Mouse (Mus musculus) heart, embryonic 15.5 days (tissue): Measurements from ENCODE around the gene Vrk3. TPM values are rescaled to one million over a fixed set of nuclear protein-coding genes. Genes with fewer than 3 reads are reported as not detected.

Experiments used
- ATAC-seq: fragments of 200-750 bp; cut with Nextera tagmentation; replicated peaks from 2 replicates; pipeline ENCODE4 v1.8.0; 2017; ENCODE audit warnings: low read depth, moderate TSS enrichment; ENCODE audit not compliant: insufficient number of reproducible peaks, insufficient read depth, low FRiP score
- H3K27ac ChIP-seq: fragments of 300-500 bp; sonication (generic); 2 replicates; pipeline ENCODE4 v1.5.1; 2015; ENCODE audit warnings: mild to moderate bottlenecking, inconsistent platforms
- H3K27me3 ChIP-seq: fragments of 300-500 bp; sonication (generic); 2 replicates; pipeline ENCODE4 v1.6.1; 2015; ENCODE audit warnings: inconsistent platforms
- H3K36me3 ChIP-seq: fragments of 300-500 bp; sonication (generic); 2 replicates; pipeline ENCODE4 v1.6.1; 2015; ENCODE audit warnings: mild to moderate bottlenecking, inconsistent platforms
- H3K4me1 ChIP-seq: fragments of 300-500 bp; sonication (generic); replicated peaks from 2 replicates; pipeline ENCODE4 v1.6.1; 2015; ENCODE audit warnings: inconsistent platforms
- H3K4me2 ChIP-seq: fragments of 300-500 bp; sonication (generic); 2 replicates; pipeline ENCODE4 v1.6.1; 2015; ENCODE audit warnings: inconsistent platforms, mild to moderate bottlenecking, moderate library complexity
- H3K4me3 ChIP-seq: fragments of 300-500 bp; sonication (generic); 2 replicates; pipeline ENCODE4 v1.5.1; 2015; ENCODE audit warnings: mild to moderate bottlenecking, inconsistent platforms
- H3K9ac ChIP-seq: fragments of 300-500 bp; sonication (generic); 2 replicates; pipeline ENCODE4 v1.6.1; 2015; ENCODE audit warnings: mild to moderate bottlenecking, inconsistent platforms
- H3K9me3 ChIP-seq: fragments of 300-500 bp; sonication (generic); replicated peaks from 2 replicates; pipeline ENCODE4 v1.6.1; 2016; ENCODE audit warnings: inconsistent platforms
- WGBS: fragments of 180-500 bp; shearing (Covaris S2); methylation state at CpG from one replicate; pipeline ENCODE4 v1.1.7; 2015; ENCODE audit warnings: mixed read lengths; 5-methylcytosine and 5-hydroxymethylcytosine counted together
- polyA plus RNA-seq: library from polyadenylated mRNA; unstranded; fragments of >200 nt; fragmentation: Nextera tagmentation; extraction: Ambion mirVana; gene quantifications from 2 replicates; pipeline ENCODE4 v1.2.1, GENCODE M21; 2015

The Vrk3 gene
- polyA plus RNA-seq, 1 experiment from 2014 or later, result 32.7 TPM

DNA sequence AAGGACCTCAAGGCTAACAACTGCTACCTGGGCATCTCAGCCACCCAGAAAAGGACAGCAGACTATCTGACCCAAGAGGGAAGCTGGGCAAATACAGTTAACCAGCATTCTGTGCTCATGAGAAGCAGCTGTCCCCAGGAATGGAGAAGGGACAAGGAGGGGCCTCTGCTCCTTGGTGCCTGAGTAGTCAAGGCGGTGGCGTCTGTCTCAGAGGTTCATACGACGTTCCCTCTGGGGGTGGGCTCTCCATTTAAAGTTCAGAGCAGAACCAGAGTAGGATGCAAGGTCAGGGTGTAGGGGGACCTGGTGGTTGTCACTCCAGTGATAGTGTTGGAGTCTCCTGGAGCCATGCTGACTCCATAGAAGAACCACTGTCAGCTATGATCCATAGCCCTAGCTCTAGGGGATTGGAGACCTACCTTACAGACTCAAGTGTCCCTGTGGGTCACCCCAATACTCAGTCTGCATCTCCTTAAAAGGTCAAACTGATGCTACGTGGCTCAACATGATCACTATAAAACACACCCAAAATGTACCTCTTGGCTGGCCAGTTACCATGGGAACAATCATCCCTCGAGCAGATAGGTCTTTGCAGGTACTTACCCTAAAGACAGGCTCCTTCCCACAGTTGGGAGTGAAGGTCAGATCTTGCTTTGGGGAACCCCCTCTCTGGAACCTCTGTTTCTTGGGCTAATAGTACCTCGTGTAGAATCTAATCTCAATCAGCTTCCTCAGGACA, 62.8 kb downstream of the Vrk3 start:
- Histone ChIP-seq H3K4me1 (peaks cover 8% of the 10 kb centered on the region), H3K9ac (no peak overlapping the region)
- 83% methylated on average over 7 of the region's 7 CpGs for WGBS

GRCm38 (mm10) chr7:44812651-44813325, 64.6 kb downstream of the Vrk3 start:
- H3K36me3 ChIP-seq, result peaks cover 5% of the 10 kb centered on the region; the same call in 1 of the 2 replicates
- WGBS, result 85% methylated on average over 20 of the region's 20 CpGs
- H3K4me1 ChIP-seq, result peaks cover 13% of the 10 kb centered on the region
- H3K27me3 ChIP-seq, result no peaks in the 10 kb centered on the region
- H3K4me2 ChIP-seq, result no peak overlapping the region
- no peak for ATAC-seq
- H3K9me3 ChIP-seq, result no peaks in the 10 kb centered on the region
- H3K9ac ChIP-seq, result no peak overlapping the region
- H3K27ac ChIP-seq, result no peak overlapping the region
- H3K4me3 ChIP-seq, result no peak overlapping the region

More for the DNA sequence above, 62.8 kb downstream of the Vrk3 start:
- Histone ChIP-seq H3K4me2 (no peak overlapping the region), H3K9me3 (no peaks in the 10 kb centered on the region), H3K36me3 (peaks cover 5% of the 10 kb centered on the region; the same call in 1 of the 2 replicates), H3K27ac (no peak overlapping the region), H3K4me3 (no peak overlapping the region), H3K27me3 (no peaks in the 10 kb centered on the region)
- no peak for ATAC-seq

DNA sequence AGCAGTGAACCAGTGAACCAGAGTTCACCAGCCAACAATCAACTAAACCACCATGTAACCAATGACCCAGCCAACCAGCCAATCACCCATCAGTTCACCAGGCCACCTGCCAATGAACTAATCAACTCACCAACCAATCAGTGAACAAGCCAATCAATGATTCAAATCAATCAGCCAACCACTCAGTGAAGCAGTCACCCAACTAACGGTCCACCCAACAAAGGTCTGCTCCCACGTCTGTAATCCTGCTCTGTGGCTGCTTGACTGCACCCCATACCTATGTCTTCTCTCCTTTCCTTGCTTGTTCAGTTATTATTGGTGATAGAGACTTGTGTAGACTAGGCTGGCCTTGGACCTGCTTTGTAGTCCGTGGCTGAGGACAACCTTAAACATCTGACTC, 65.8 kb downstream of the Vrk3 start:
- Histone ChIP-seq H3K9ac (no peak overlapping the region), H3K4me1 (peaks cover 25% of the 10 kb centered on the region), H3K9me3 (no peaks in the 10 kb centered on the region), H3K4me2 (no peak overlapping the region), H3K4me3 (no peak overlapping the region), H3K36me3 (peaks cover 5% of the 10 kb centered on the region; the same call in 1 of the 2 replicates), H3K27ac (no peak overlapping the region), H3K27me3 (no peaks in the 10 kb centered on the region)
- WGBS, result 81% methylated on average over 3 of the region's 3 CpGs
- ATAC-seq, result no peak

GRCm38 (mm10) chr7:44814423-44814822, 66.2 kb downstream of the Vrk3 start:
- no peak for ATAC-seq
- Histone ChIP-seq H3K4me2 (no peak overlapping the region), H3K36me3 (peaks cover 5% of the 10 kb centered on the region; the same call in 1 of the 2 replicates), H3K9me3 (no peaks in the 10 kb centered on the region), H3K4me3 (no peak overlapping the region), H3K27me3 (no peaks in the 10 kb centered on the region), H3K9ac (no peak overlapping the region), H3K4me1 (peaks cover 30% of the 10 kb centered on the region), H3K27ac (no peak overlapping the region)
- WGBS, result 91% methylated on average over 4 of the region's 4 CpGs

- H3K9ac ChIP-seq, result peak overlapping the region; percentile 95
- H3K27ac ChIP-seq, result peak overlapping the region; percentile 98
- H3K36me3 ChIP-seq, result peaks cover 5% of the 10 kb centered on the region; the same call in 1 of the 2 replicates
- peaks cover 36% of the 10 kb centered on the region for H3K4me1 ChIP-seq
- peak overlapping the region; percentile 66 for H3K4me2 ChIP-seq
- peak overlapping the region; percentile 91 for H3K4me3 ChIP-seq
- 25% methylated on average over 13 of the region's 14 CpGs for WGBS
- H3K27me3 ChIP-seq, result no peaks in the 10 kb centered on the region
- ATAC-seq, result no peak
- no peaks in the 10 kb centered on the region for H3K9me3 ChIP-seq
Observed at GRCm38 (mm10) chr7:44814952-44815553, 66.8 kb downstream of the Vrk3 start.

- Histone ChIP-seq H3K4me1 (peaks cover 44% of the 10 kb centered on the region), H3K27ac (peak within 1 kb of the TSS; percentile 98), H3K4me2 (peak within 1 kb of the TSS; percentile 66), H3K9me3 (no peaks in the 10 kb centered on the region), H3K4me3 (peak within 1 kb of the TSS; percentile 91), H3K27me3 (no peaks in the 10 kb centered on the region), H3K36me3 (peaks cover 5% of the 10 kb centered on the region; the same call in 1 of the 2 replicates), H3K9ac (peak within 1 kb of the TSS; percentile 95)
- WGBS, result under 1% methylated on average over 62 of the region's 62 CpGs
- peak; percentile 93 for ATAC-seq
Observed at GRCm38 (mm10) chr7:44815721-44816469, 67.7 kb downstream of the Vrk3 start, which contains the start of the genes Nup62 and Il4i1. Nup62 (plus strand) TSS chr7:44816088. Il4i1 (plus strand) TSS chr7:44816387.

DNA sequence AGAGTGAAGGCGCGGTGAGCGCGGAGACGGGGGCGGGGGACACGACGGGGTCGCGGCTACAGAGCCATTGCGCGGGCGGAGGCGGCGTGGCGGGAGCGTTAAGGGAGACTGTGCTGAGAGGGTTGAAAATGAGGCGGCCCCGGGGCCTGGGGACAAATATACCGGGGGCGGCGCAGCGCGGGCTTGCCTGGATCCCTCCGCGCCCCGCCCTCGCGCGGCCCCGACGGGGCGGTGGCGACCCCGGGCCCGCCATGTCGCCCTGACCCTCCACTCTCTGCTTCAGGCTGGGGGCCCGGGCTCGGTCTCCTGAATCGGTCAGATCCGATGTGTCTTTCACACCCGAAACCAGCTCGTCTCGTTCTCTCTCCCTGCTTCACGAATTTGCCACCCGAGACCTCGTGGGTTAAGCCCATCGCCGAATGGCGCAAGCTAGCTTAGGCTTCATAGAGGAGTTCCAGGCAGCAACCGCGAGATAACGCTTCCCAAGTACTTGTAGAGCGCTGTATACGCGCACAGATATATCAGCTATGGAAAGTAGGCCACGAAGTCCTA, 68.3 kb downstream of the Vrk3 start, which contains the start of gene Atf5:
Atf5 (minus strand) TSS at position 189 of the 552 bp plus-strand sequence.
- Histone ChIP-seq H3K4me3 (peak within 1 kb of the TSS; percentile 91), H3K4me1 (peaks cover 48% of the 10 kb centered on the region), H3K27me3 (no peaks in the 10 kb centered on the region), H3K9me3 (no peaks in the 10 kb centered on the region), H3K27ac (peak within 1 kb of the TSS; percentile 98), H3K4me2 (peak within 1 kb of the TSS; percentile 66), H3K9ac (peak within 1 kb of the TSS; percentile 95), H3K36me3 (peaks cover 4% of the 10 kb centered on the region; the same call in 1 of the 2 replicates)
- under 1% methylated on average over 55 of the region's 57 CpGs for WGBS
- ATAC-seq, result peak; percentile 19

GRCm38 (mm10) chr7:44817441-44817840, 69.2 kb downstream of the Vrk3 start:
- 14% methylated on average over 3 of the region's 3 CpGs for WGBS
- no peak for ATAC-seq
- peak overlapping the region; percentile 66 for H3K4me2 ChIP-seq
- H3K9me3 ChIP-seq, result no peaks in the 10 kb centered on the region
- H3K36me3 ChIP-seq, result no peaks in the 10 kb centered on the region
- peak overlapping the region; percentile 98 for H3K27ac ChIP-seq
- peaks cover 51% of the 10 kb centered on the region for H3K4me1 ChIP-seq
- H3K27me3 ChIP-seq, result no peaks in the 10 kb centered on the region
- peak overlapping the region; percentile 95 for H3K9ac ChIP-seq
- peak overlapping the region; percentile 91 for H3K4me3 ChIP-seq

DNA sequence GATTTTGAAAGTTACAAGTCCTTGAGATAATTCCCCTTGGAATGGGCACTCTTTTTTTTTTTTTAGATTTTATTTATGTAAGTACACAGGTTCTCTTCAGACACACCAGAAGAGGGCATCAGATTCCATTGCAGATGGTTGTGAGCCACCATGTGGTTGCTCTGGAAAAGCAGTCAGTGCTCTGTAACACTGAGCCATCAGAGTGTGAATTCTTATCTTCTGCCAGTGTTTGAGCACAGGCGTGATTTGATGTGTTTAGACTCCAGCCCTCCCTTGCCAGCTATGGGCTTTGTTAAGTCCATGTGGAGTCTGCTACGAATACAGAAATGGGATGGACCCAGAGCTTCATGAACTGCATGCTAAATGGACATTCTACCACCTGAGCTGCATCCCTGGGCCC, 70.0 kb downstream of the Vrk3 start:
- Histone ChIP-seq H3K27ac (peak overlapping the region; percentile 98), H3K9ac (peak overlapping the region; percentile 95; the same call in 1 of the 2 replicates), H3K9me3 (no peaks in the 10 kb centered on the region), H3K4me3 (peak overlapping the region; percentile 91), H3K27me3 (no peaks in the 10 kb centered on the region), H3K4me2 (peak overlapping the region; percentile 66), H3K4me1 (peaks cover 56% of the 10 kb centered on the region), H3K36me3 (no peaks in the 10 kb centered on the region)
- 6% methylated on average over 2 of the region's 2 CpGs for WGBS
- ATAC-seq, result no peak

DNA sequence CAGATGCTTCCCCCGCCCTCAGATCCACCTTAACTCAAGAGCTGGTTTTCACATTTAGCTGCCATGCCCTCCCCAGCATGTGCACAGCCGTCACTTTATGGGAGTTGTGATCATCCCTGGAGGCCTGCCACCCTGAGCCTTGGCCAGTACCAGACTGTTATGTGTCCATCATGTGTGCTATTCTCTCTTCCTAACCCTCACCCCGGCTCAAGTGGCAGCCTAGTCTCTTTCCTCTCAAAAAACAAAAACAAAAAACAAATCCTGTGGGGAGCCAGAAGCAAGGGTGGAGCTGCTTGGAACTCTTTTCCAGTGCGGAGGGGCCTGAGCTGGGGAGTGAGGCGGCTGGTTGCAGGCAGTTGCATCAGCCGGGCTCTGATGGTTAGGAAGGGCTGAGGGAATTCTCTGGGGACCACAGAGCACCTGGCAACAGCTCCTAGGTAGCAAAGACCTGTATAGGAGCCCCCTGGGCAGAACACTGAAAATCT, 70.6 kb downstream of the Vrk3 start:
- Histone ChIP-seq H3K4me1 (peaks cover 63% of the 10 kb centered on the region), H3K27ac (peak overlapping the region; percentile 37)

More for the DNA sequence above, 70.6 kb downstream of the Vrk3 start:
- peak overlapping the region; percentile 91 for H3K4me3 ChIP-seq
- H3K4me2 ChIP-seq, result peak overlapping the region; percentile 66
- H3K36me3 ChIP-seq, result no peaks in the 10 kb centered on the region
- WGBS, result 32% methylated on average over 6 of the region's 6 CpGs
- no peaks in the 10 kb centered on the region for H3K27me3 ChIP-seq
- ATAC-seq, result no peak
- peak overlapping the region; percentile 38 for H3K9ac ChIP-seq
- no peaks in the 10 kb centered on the region for H3K9me3 ChIP-seq
